Mouse (Mus musculus) heart, embryonic 14.5 days (tissue): ENCODE results near the gene Dcdc2c. TPM values are rescaled to one million over a fixed set of nuclear protein-coding genes. Genes with fewer than 3 reads are reported as not detected.

Source experiments
- ATAC-seq: fragments of 200-750 bp; cut with Nextera tagmentation; 2 replicates; pipeline ENCODE4 v1.8.0; 2017; ENCODE audit warnings: low read depth, moderate TSS enrichment; ENCODE audit not compliant: insufficient number of reproducible peaks, insufficient read depth, low FRiP score
- H3K27ac ChIP-seq, 2 experiments: fragments of 200-500 bp in 1 of 2; fragments of 300-500 bp in 1 of 2; sonication (generic) in 1 of 2; replicated peaks in 1 of 2; 2 replicates each; pipeline ENCODE4 v1.5.1; 2012 to 2014; ENCODE audit warnings: low read depth in 2 of 2, low read length in 2 of 2, control low read depth in 1 of 2, mild to moderate bottlenecking in 1 of 2, mixed read lengths in 1 of 2; ENCODE audit not compliant: control insufficient read depth in 1 of 2, insufficient read depth in 1 of 2
- H3K27me3 ChIP-seq: fragments of 300-500 bp; sonication (generic); 2 replicates; pipeline ENCODE4 v1.6.1; 2014; ENCODE audit warnings: mild to moderate bottlenecking, low read length, control low read depth; ENCODE audit not compliant: control insufficient read depth, insufficient read depth
- H3K36me3 ChIP-seq: fragments of 300-500 bp; sonication (generic); 2 replicates; pipeline ENCODE4 v1.6.1; 2014; ENCODE audit warnings: mild to moderate bottlenecking, control low read depth, low read length, mixed read lengths; ENCODE audit not compliant: control insufficient read depth, insufficient read depth
- H3K4me1 ChIP-seq, 2 experiments: fragments of 200-500 bp in 1 of 2; fragments of 300-500 bp in 1 of 2; sonication (generic) in 1 of 2; 2 replicates each; pipeline ENCODE4 v1.6.1; 2012 to 2014; ENCODE audit warnings: low read length in 2 of 2, control low read depth in 1 of 2, mixed read lengths in 1 of 2; ENCODE audit not compliant: control insufficient read depth in 2 of 2, insufficient read depth in 2 of 2
- H3K4me2 ChIP-seq: fragments of 300-500 bp; sonication (generic); 2 replicates; pipeline ENCODE4 v1.6.1; 2014; ENCODE audit warnings: mild to moderate bottlenecking, low read length
- H3K4me3 ChIP-seq, 2 experiments: fragments of 200-500 bp in 1 of 2; fragments of 300-500 bp in 1 of 2; sonication (generic) in 1 of 2; 2 replicates each; pipeline ENCODE4 v1.5.1; 2012 to 2014; ENCODE audit warnings: low read length in 2 of 2, mild to moderate bottlenecking in 2 of 2, control low read depth in 1 of 2, low read depth in 1 of 2, moderate library complexity in 1 of 2; ENCODE audit not compliant: control insufficient read depth in 1 of 2, insufficient read depth in 1 of 2
- H3K9ac ChIP-seq: fragments of 300-500 bp; sonication (generic); 2 replicates; pipeline ENCODE4 v1.6.1; 2014; ENCODE audit warnings: mild to moderate bottlenecking, low read length
- H3K9me3 ChIP-seq: fragments of 300-500 bp; sonication (generic); 2 replicates; pipeline ENCODE4 v1.6.1; 2016; ENCODE audit warnings: low read length, control low read depth; ENCODE audit not compliant: control insufficient read depth
- WGBS: fragments of 180-500 bp; shearing (Covaris S2); extraction: QIAGEN DNeasy Blood & Tissue Kit; methylation state at CpG from one replicate; pipeline ENCODE4 v1.1.7; 2014; 5-methylcytosine and 5-hydroxymethylcytosine counted together
- polyA plus RNA-seq: library from polyadenylated mRNA; unstranded; fragments of >200 nt; fragmentation: Nextera tagmentation; extraction: Ambion mirVana; gene quantifications from 2 replicates; pipeline ENCODE4 v1.2.1, GENCODE M21; 2014

The Dcdc2c gene
- polyA plus RNA-seq, 1 experiment from 2014 or later: not detected

DNA sequence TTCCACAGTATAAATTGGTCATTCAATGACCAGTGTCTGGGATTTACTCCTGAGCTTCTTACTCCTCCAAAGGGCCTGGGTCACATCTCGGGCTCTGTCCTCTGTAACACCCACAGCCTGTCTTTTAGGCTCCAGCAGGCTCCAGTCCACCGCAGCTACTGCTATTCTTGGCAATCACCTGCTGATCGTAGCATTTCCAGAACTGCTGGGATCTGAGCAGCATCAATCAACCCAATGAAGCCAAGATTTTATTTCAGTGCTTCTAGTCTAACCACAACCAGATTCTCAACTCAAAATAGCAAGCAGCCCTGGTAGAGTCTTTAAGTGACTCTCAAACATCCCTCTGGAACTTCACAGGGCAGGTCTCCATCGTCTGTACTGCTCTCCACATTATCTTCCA lies 3.3 kb downstream of the Dcdc2c start:
- Histone ChIP-seq H3K4me3 (no peak overlapping the region), H3K36me3 (no peaks in the 10 kb centered on the region), H3K27me3 (no peaks in the 10 kb centered on the region), H3K4me2 (no peak overlapping the region), H3K9ac (no peak overlapping the region), H3K4me1 (no peaks in the 10 kb centered on the region; a peak in 1 of 4 replicates), H3K9me3 (no peaks in the 10 kb centered on the region), H3K27ac (no peak overlapping the region)
- ATAC-seq: no peak
- 28% methylated on average over 4 of the region's 4 CpGs for WGBS

DNA sequence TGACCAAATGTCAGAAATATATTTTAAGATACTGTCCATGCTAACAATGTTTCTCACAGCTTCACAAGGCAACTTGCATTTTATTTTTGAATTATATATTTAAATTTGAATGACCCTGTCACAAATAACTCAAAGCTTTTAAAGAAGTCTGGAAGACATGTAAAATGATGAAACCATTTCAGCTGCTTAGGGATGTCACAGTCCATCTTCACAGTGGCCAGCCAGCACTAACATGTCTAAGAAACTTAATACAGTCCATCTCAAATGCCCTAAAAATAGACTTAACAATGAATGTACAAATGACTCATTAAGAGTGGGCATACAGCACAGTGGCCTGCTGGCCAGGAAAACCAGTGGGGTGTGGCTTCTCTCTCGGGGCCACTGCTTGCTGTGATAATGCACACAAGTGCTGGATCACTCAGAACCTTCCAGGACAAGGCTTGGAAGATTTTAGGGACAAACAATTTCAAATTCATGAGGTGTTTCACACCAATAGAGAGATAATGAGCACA lies 37.9 kb downstream of the Dcdc2c start:
- Histone ChIP-seq H3K9ac (no peak overlapping the region), H3K27me3 (no peaks in the 10 kb centered on the region), H3K9me3 (0 out of 2 replicates have a peak, but pooled peaks cover 3% of the 10 kb centered on the region), H3K4me1 (peaks cover 3 to 4% of the 10 kb centered on the region in 2 experiments; a peak in 2 of 4 replicates), H3K27ac (no peak overlapping the region), H3K4me3 (no peak overlapping the region), H3K4me2 (no peak overlapping the region), H3K36me3 (no peaks in the 10 kb centered on the region)
- WGBS: 16% methylated on average over 1 of the region's 1 CpGs
- ATAC-seq: no peak

DNA sequence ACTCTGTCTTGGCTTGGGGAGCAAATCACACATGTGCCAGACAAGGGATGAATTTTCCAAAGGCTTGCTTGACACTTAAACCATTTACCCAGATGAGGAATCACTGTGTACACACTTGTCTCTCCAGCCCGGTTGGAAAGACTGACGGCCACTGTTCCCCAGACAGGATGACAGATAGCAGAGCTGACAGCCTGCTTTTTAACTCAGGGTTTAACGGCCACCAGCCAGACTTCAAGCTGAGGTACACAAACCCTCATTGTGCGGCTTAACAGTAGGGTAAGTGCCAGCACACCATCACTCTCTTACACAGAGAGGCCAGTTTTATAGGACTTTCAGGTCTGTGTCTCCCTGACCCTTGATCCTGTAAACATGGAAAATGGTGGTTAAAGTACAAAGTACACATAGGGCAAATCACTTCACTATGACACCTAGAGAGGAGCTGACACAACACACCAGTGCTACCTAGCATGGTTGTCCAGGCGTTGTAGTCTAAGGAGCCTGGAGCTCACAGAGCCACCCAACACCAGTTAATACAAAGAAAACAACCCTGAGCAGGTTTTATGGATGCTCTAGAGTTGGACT lies 42.4 kb downstream of the Dcdc2c start:
- H3K9me3 ChIP-seq: 0 out of 2 replicates have a peak, but pooled peaks cover 3% of the 10 kb centered on the region
- no peaks in the 10 kb centered on the region for H3K27me3 ChIP-seq
- peaks cover 2 to 4% of the 10 kb centered on the region in 2 experiments; a peak in 1 of 4 replicates for H3K4me1 ChIP-seq
- H3K9ac ChIP-seq: no peak overlapping the region
- H3K4me3 ChIP-seq: no peak overlapping the region
- H3K27ac ChIP-seq: no peak overlapping the region
- no peak for ATAC-seq
- WGBS: 36% methylated on average over 5 of the region's 5 CpGs
- H3K36me3 ChIP-seq: no peaks in the 10 kb centered on the region
- H3K4me2 ChIP-seq: no peak overlapping the region

DNA sequence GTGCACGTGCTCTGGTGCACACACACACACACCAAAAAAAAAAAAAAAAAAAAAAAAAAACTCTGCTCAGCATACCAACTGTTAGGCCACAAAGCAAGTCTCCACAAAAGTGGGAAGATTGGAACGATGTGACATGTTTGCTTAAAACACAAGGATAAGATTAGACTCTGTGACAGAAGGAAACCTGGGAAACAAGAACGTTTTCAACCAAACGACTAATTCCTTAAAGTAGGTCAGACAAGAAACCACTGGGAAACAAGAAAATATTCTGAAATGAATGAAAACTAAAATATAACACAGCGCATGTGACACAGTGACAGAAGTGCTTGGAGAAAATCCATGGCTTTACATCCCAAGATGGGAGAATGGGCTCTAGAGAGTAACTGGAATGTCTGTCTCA lies 57.9 kb downstream of the Dcdc2c start:
- no peak overlapping the region for H3K27ac ChIP-seq
- no peak for ATAC-seq
- no peaks in the 10 kb centered on the region for H3K9me3 ChIP-seq
- H3K9ac ChIP-seq: no peak overlapping the region
- no peaks in the 10 kb centered on the region for H3K36me3 ChIP-seq
- no peaks in the 10 kb centered on the region for H3K4me1 ChIP-seq
- no peak overlapping the region for H3K4me3 ChIP-seq
- no peaks in the 10 kb centered on the region for H3K27me3 ChIP-seq
- no peak overlapping the region for H3K4me2 ChIP-seq
- WGBS: 70% methylated on average over 5 of the region's 5 CpGs

DNA sequence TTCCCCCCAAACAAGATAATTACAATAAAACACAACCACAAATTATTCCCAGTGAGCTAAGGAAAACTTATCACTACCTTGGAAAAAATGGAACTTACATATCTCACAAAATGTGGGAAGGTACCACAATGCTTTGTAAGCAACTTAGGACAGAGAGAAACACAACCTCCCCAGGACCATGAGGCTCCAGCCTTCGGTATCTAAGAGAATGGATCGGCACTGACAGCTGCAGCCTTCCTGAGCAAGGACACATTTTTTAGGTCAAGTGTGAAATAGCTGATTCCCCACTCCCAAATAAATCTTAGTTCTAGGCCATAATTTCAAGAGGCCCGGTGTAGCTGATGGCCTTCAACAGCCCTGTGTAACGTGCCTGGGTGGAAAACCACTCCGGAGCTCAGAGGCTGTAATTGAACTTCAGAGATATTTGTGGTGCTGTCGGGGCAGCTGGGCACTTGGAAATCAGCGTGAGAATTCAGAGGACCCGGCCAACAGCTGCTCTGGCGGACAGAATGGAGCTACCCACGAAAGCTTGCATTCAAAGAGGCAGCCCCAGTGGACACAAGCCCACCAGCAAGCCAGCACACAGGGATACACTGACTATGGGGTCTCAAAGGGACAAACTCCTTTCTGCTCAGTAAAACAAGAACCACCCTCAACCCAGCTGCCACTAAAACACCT lies 69.6 kb downstream of the Dcdc2c start:
- no peaks in the 10 kb centered on the region for H3K36me3 ChIP-seq
- no peak for ATAC-seq
- no peaks in the 10 kb centered on the region for H3K4me1 ChIP-seq
- H3K27me3 ChIP-seq: no peaks in the 10 kb centered on the region
- no peak overlapping the region for H3K27ac ChIP-seq
- no peak overlapping the region for H3K4me2 ChIP-seq
- WGBS: 63% methylated on average over 10 of the region's 10 CpGs
- H3K9ac ChIP-seq: no peak overlapping the region
- H3K4me3 ChIP-seq: no peak overlapping the region
- H3K9me3 ChIP-seq: no peaks in the 10 kb centered on the region

DNA sequence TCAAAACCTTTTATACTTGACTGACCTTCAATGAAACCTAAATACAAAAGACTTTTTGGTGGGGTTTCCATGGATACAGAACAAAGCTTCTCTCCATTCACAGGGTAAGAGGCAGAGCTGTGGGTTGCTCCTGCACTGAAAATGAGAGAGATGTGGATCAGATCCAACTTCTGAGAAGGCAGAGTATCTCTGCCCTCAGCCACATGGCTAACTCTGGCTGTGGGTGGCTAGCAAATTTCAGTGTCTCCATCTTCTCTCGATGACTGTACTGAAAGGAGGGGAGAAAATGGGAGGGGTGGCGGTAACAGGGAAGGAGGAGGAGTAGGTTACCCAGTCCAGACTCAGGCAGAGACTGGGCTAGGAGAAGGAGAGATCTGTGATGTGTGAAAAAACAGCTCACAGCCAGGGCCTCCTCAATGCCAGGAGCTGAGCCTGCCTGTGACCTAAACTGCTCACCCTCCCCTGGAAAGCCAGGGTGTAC lies 91.2 kb downstream of the Dcdc2c start:
- Histone ChIP-seq H3K4me1 (no peaks in the 10 kb centered on the region), H3K4me2 (no peak overlapping the region), H3K9ac (no peak overlapping the region), H3K4me3 (no peak overlapping the region), H3K27me3 (no peaks in the 10 kb centered on the region), H3K27ac (no peak overlapping the region), H3K9me3 (peaks cover 7% of the 10 kb centered on the region), H3K36me3 (no peaks in the 10 kb centered on the region)
- WGBS: 77% methylated on average over 2 of the region's 2 CpGs
- ATAC-seq: no peak

DNA sequence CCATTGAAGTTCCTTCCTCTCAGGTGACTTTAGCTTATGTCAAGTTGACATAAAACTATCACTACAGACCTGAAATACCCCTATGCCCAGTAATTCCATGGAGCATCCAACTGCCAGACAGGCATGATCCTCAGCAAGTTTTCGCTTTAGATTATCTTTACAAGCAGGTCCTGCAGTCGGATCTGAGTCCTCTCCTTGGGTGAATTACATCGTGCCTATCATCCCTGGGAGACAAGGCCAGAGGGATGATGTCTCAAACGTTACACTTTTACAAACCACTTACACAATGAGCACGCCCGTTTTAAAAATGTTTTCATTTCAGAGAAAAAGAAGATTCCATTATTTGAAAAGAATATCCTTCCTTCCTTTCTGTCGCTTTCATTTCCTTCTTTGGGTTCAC lies 91.7 kb downstream of the Dcdc2c start:
- Histone ChIP-seq H3K4me2 (no peak overlapping the region), H3K9ac (no peak overlapping the region), H3K36me3 (no peaks in the 10 kb centered on the region), H3K27me3 (no peaks in the 10 kb centered on the region), H3K27ac (no peak overlapping the region), H3K4me1 (no peaks in the 10 kb centered on the region), H3K9me3 (peaks cover 8% of the 10 kb centered on the region), H3K4me3 (no peak overlapping the region)
- ATAC-seq: no peak
- 75% methylated on average over 7 of the region's 7 CpGs for WGBS
